Mouse (Mus musculus): ENCODE measurements at regions not wholly inside any gene's neighbourhood (a gene's known extent, or its start where the extent isn't known, plus 50 kb on each side); places are given as distances from the start of the nearest gene placed in this dataset.
A peak's percentile ranks its signal among the peaks of the same experiment; 100 is the strongest.

GRCm38 (mm10) chr13:60071595-60071994 lies 105.6 kb downstream of the Gas1 start:
- no peak overlapping the region for H3K4me3 ChIP-seq (ENCODE audit: low read depth, low read length)
- ATAC-seq = no peak
- H3K27me3 ChIP-seq (replicated peaks; ENCODE audit: control insufficient read depth, insufficient read depth, low read length) = no peaks in the 10 kb centered on the region
- DNase-seq (ENCODE audit: low spot score) = no peak
- no peaks in the 10 kb centered on the region for H3K9me3 ChIP-seq (replicated peaks; ENCODE audit: control insufficient read depth, low read length)
- H3K4me2 ChIP-seq (ENCODE audit: low read length) = no peak overlapping the region
- 75% methylated on average over 9 of the region's 9 CpGs for WGBS
- H3K4me1 ChIP-seq (ENCODE audit: control insufficient read depth, insufficient read depth, low read length) = no peaks in the 10 kb centered on the region
- H3K36me3 ChIP-seq (ENCODE audit: control insufficient read depth, insufficient read depth, low read length) = no peaks in the 10 kb centered on the region
- no peak overlapping the region for H3K27ac ChIP-seq (ENCODE audit: low read depth, low read length)
- no peak overlapping the region for H3K9ac ChIP-seq (ENCODE audit: low read length)

GRCm38 (mm10) chr13:60069196-60069595 lies 108.0 kb downstream of the Gas1 start:
- Histone ChIP-seq H3K27ac (ENCODE audit: low read depth, low read length) (no peak overlapping the region), H3K4me3 (ENCODE audit: low read depth, low read length) (no peak overlapping the region), H3K4me1 (ENCODE audit: control insufficient read depth, insufficient read depth, low read length) (no peaks in the 10 kb centered on the region), H3K36me3 (ENCODE audit: control insufficient read depth, insufficient read depth, low read length) (no peaks in the 10 kb centered on the region), H3K27me3 (replicated peaks; ENCODE audit: control insufficient read depth, insufficient read depth, low read length) (no peaks in the 10 kb centered on the region), H3K9ac (ENCODE audit: low read length) (no peak overlapping the region), H3K9me3 (replicated peaks; ENCODE audit: control insufficient read depth, low read length) (no peaks in the 10 kb centered on the region), H3K4me2 (ENCODE audit: low read length) (no peak overlapping the region)
- DNase-seq (ENCODE audit: low spot score) (no peak), ATAC-seq (no peak)
- 68% methylated on average over 9 of the region's 9 CpGs for WGBS

- Histone ChIP-seq H3K4me3 (ENCODE audit: low read depth, low read length) (no peak overlapping the region), H3K9ac (ENCODE audit: low read length) (no peak overlapping the region), H3K4me2 (ENCODE audit: low read length) (no peak overlapping the region), H3K4me1 (ENCODE audit: control insufficient read depth, insufficient read depth, low read length) (no peaks in the 10 kb centered on the region), H3K9me3 (replicated peaks; ENCODE audit: control insufficient read depth, low read length) (no peaks in the 10 kb centered on the region), H3K27ac (ENCODE audit: low read depth, low read length) (no peak overlapping the region), H3K27me3 (replicated peaks; ENCODE audit: control insufficient read depth, insufficient read depth, low read length) (no peaks in the 10 kb centered on the region), H3K36me3 (ENCODE audit: control insufficient read depth, insufficient read depth, low read length) (no peaks in the 10 kb centered on the region)
- 68% methylated on average over 9 of the region's 9 CpGs for WGBS
- no peak for DNase-seq (ENCODE audit: low spot score)
- ATAC-seq = no peak
These were observed 109.8 kb downstream of the Gas1 start for GRCm38 (mm10) chr13:60067325-60067724.

- no peak overlapping the region for H3K27ac ChIP-seq (ENCODE audit: low read depth, low read length)
- ATAC-seq = no peak
These were observed 115.6 kb downstream of the Gas1 start for GRCm38 (mm10) chr13:60061589-60061988.

GRCm38 (mm10) chr13:60057761-60058274 lies 119.3 kb downstream of the Gas1 start:
- H3K4me3 ChIP-seq (ENCODE audit: low read depth, low read length) = no peak overlapping the region
- DNase-seq (ENCODE audit: low spot score) = peak; percentile 42

More at GRCm38 (mm10) chr13:60061589-60061988, 115.6 kb downstream of the Gas1 start:
- Histone ChIP-seq H3K9me3 (replicated peaks; ENCODE audit: control insufficient read depth, low read length) (no peaks in the 10 kb centered on the region), H3K4me1 (ENCODE audit: control insufficient read depth, insufficient read depth, low read length) (peaks cover 8% of the 10 kb centered on the region; the same call in 1 of the 2 replicates), H3K36me3 (ENCODE audit: control insufficient read depth, insufficient read depth, low read length) (no peaks in the 10 kb centered on the region), H3K27me3 (replicated peaks; ENCODE audit: control insufficient read depth, insufficient read depth, low read length) (no peaks in the 10 kb centered on the region), H3K4me2 (ENCODE audit: low read length) (no peak overlapping the region), H3K9ac (ENCODE audit: low read length) (no peak overlapping the region), H3K4me3 (ENCODE audit: low read depth, low read length) (no peak overlapping the region)
- WGBS = 91% methylated on average over 6 of the region's 6 CpGs
- no peak for DNase-seq (ENCODE audit: low spot score)

GRCm38 (mm10) chr13:60054531-60054930 lies 122.6 kb downstream of the Gas1 start:
- no peak overlapping the region for H3K4me2 ChIP-seq (ENCODE audit: low read length)
- no peak for ATAC-seq
- no peaks in the 10 kb centered on the region for H3K36me3 ChIP-seq (ENCODE audit: control insufficient read depth, insufficient read depth, low read length)
- no peak overlapping the region for H3K27ac ChIP-seq (ENCODE audit: low read depth, low read length)
- H3K27me3 ChIP-seq (replicated peaks; ENCODE audit: control insufficient read depth, insufficient read depth, low read length) = no peaks in the 10 kb centered on the region
- H3K9ac ChIP-seq (ENCODE audit: low read length) = no peak overlapping the region
- 36% methylated on average over 3 of the region's 3 CpGs for WGBS
- no peaks in the 10 kb centered on the region for H3K9me3 ChIP-seq (replicated peaks; ENCODE audit: control insufficient read depth, low read length)
- H3K4me1 ChIP-seq (ENCODE audit: control insufficient read depth, insufficient read depth, low read length) = peaks cover 18% of the 10 kb centered on the region; the same call in 1 of the 2 replicates
- DNase-seq (ENCODE audit: low spot score) = no peak
- H3K4me3 ChIP-seq (ENCODE audit: low read depth, low read length) = no peak overlapping the region

More at GRCm38 (mm10) chr13:60057761-60058274, 119.3 kb downstream of the Gas1 start:
- Histone ChIP-seq H3K4me1 (ENCODE audit: control insufficient read depth, insufficient read depth, low read length) (peaks cover 8% of the 10 kb centered on the region; the same call in 1 of the 2 replicates), H3K27me3 (replicated peaks; ENCODE audit: control insufficient read depth, insufficient read depth, low read length) (no peaks in the 10 kb centered on the region), H3K9me3 (replicated peaks; ENCODE audit: control insufficient read depth, low read length) (no peaks in the 10 kb centered on the region), H3K9ac (ENCODE audit: low read length) (no peak overlapping the region), H3K36me3 (ENCODE audit: control insufficient read depth, insufficient read depth, low read length) (no peaks in the 10 kb centered on the region), H3K27ac (ENCODE audit: low read depth, low read length) (no peak overlapping the region), H3K4me2 (ENCODE audit: low read length) (no peak overlapping the region)
- no peak for ATAC-seq
- WGBS = 4% methylated on average over 13 of the region's 13 CpGs

- H3K9me3 ChIP-seq (replicated peaks; ENCODE audit: control insufficient read depth, low read length) = no peaks in the 10 kb centered on the region
- DNase-seq (ENCODE audit: low spot score) = no peak
- no peaks in the 10 kb centered on the region for H3K36me3 ChIP-seq (ENCODE audit: control insufficient read depth, insufficient read depth, low read length)
- no peak overlapping the region for H3K4me2 ChIP-seq (ENCODE audit: low read length)
- WGBS = 70% methylated on average over 9 of the region's 9 CpGs
- H3K27me3 ChIP-seq (replicated peaks; ENCODE audit: control insufficient read depth, insufficient read depth, low read length) = no peaks in the 10 kb centered on the region
- no peak for ATAC-seq
- H3K9ac ChIP-seq (ENCODE audit: low read length) = no peak overlapping the region
- H3K4me1 ChIP-seq (ENCODE audit: control insufficient read depth, insufficient read depth, low read length) = peaks cover 19% of the 10 kb centered on the region; the same call in 1 of the 2 replicates
- H3K4me3 ChIP-seq (ENCODE audit: low read depth, low read length) = no peak overlapping the region
- no peak overlapping the region for H3K27ac ChIP-seq (ENCODE audit: low read depth, low read length)
These were observed 123.1 kb downstream of the Gas1 start for GRCm38 (mm10) chr13:60054081-60054480.

- no peak overlapping the region for H3K4me3 ChIP-seq (ENCODE audit: low read depth, low read length)
- peaks cover 26% of the 10 kb centered on the region for H3K4me1 ChIP-seq (ENCODE audit: control insufficient read depth, insufficient read depth, low read length)
- no peaks in the 10 kb centered on the region for H3K36me3 ChIP-seq (ENCODE audit: control insufficient read depth, insufficient read depth, low read length)
- H3K9me3 ChIP-seq (replicated peaks; ENCODE audit: control insufficient read depth, low read length) = no peaks in the 10 kb centered on the region
- no peak overlapping the region for H3K9ac ChIP-seq (ENCODE audit: low read length)
- no peak overlapping the region for H3K4me2 ChIP-seq (ENCODE audit: low read length)
- WGBS = 57% methylated on average over 1 of the region's 1 CpGs
- no peak for ATAC-seq
- no peak overlapping the region for H3K27ac ChIP-seq (ENCODE audit: low read depth, low read length)
- no peak for DNase-seq (ENCODE audit: low spot score)
- H3K27me3 ChIP-seq (replicated peaks; ENCODE audit: control insufficient read depth, insufficient read depth, low read length) = no peaks in the 10 kb centered on the region
These were observed 125.3 kb downstream of the Gas1 start for GRCm38 (mm10) chr13:60051866-60052265.

GRCm38 (mm10) chr13:60050799-60051580 lies 126.2 kb downstream of the Gas1 start:
- peak; percentile 93 for ATAC-seq
- Histone ChIP-seq H3K36me3 (ENCODE audit: control insufficient read depth, insufficient read depth, low read length) (no peaks in the 10 kb centered on the region), H3K4me1 (ENCODE audit: control insufficient read depth, insufficient read depth, low read length) (peaks cover 28% of the 10 kb centered on the region), H3K27ac (ENCODE audit: low read depth, low read length) (peak overlapping the region; percentile 48; the same call in 1 of the 2 replicates), H3K9me3 (replicated peaks; ENCODE audit: control insufficient read depth, low read length) (no peaks in the 10 kb centered on the region), H3K27me3 (replicated peaks; ENCODE audit: control insufficient read depth, insufficient read depth, low read length) (no peaks in the 10 kb centered on the region), H3K4me3 (ENCODE audit: low read depth, low read length) (no peak overlapping the region), H3K9ac (ENCODE audit: low read length) (no peak overlapping the region), H3K4me2 (ENCODE audit: low read length) (no peak overlapping the region)
- 7% methylated on average over 9 of the region's 9 CpGs for WGBS
- DNase-seq (ENCODE audit: low spot score) = peak; percentile 86
